Mouse (Mus musculus): ENCODE results near the gene Lbp. TPM values are rescaled to one million over a fixed set of nuclear protein-coding genes. Genes with fewer than 3 reads are reported as not detected.

Lbp gene
- total RNA-seq, 1 experiment from 2014 or later = 47.6 TPM

Other genes starting within 250 kb of the Lbp start
- gene Tgm2, start 160.1 kb upstream of the Lbp start, total RNA-seq (2017) = 3.8 and 5.4 TPM in 2 replicates
- gene D630003M21Rik, start 77.3 kb upstream of the Lbp start, total RNA-seq (2017) = not detected in 2 replicates
- gene Bpi, start 48.4 kb upstream of the Lbp start, total RNA-seq (2017) = not detected in 2 replicates
- gene Snhg11, start 69.1 kb downstream of the Lbp start, total RNA-seq (2017) = not detected in 2 replicates
- gene Ralgapb, start 103.4 kb downstream of the Lbp start, total RNA-seq (2017) = 34.1 and 35.7 TPM in 2 replicates
- gene Adig, start 196.1 kb downstream of the Lbp start, total RNA-seq (2017) = not detected in 2 replicates
- not detected in 2 replicates for gene Arhgap40, start 206.3 kb downstream of the Lbp start, total RNA-seq (2017)